Mouse (Mus musculus): ENCODE results near the gene Nkx2-1.
"Not testable (repeated sequence)": the region's sequence is repeated elsewhere in the genome, so short reads cannot be mapped to it uniquely, and the experiment has no call there.

Nkx2-1 gene

GRCm38 (mm10) chr12:56536884-56537265 lies at the start of gene Nkx2-1:
Nkx2-1 (minus strand) TSS chr12:56536908.
- DNase-seq (ENCODE audit: low spot score in 2 of 2) = no peak

- peak; percentile 51 to 69 for DNase-seq (ENCODE audit: low spot score in 2 of 2)
Observed at GRCm38 (mm10) chr12:56541068-56541467, 4.4 kb upstream of the Nkx2-1 start.

- no peak for DNase-seq (ENCODE audit: low spot score in 2 of 2)
Observed at GRCm38 (mm10) chr12:56540591-56540990, 3.9 kb upstream of the Nkx2-1 start.

- no peak for DNase-seq (ENCODE audit: low spot score in 2 of 2)
Observed at GRCm38 (mm10) chr12:56538601-56539000, 1.9 kb upstream of the Nkx2-1 start.

GRCm38 (mm10) chr12:56537931-56538330 lies 1.2 kb upstream of the Nkx2-1 start:
- no peak for DNase-seq (ENCODE audit: low spot score in 2 of 2)

- DNase-seq (ENCODE audit: low spot score in 2 of 2) = no peak
Observed at GRCm38 (mm10) chr12:56537342-56537741, 634 bp upstream of the Nkx2-1 start.

- no peak for DNase-seq (ENCODE audit: low spot score in 2 of 2)
Observed at GRCm38 (mm10) chr12:56536174-56536883, 379 bp downstream of the Nkx2-1 start.

- no peak for DNase-seq (ENCODE audit: low spot score in 2 of 2)
Observed at GRCm38 (mm10) chr12:56535411-56536173, 1.1 kb downstream of the Nkx2-1 start.

GRCm38 (mm10) chr12:56534651-56535326 lies 1.9 kb downstream of the Nkx2-1 start:
- no peak for DNase-seq (ENCODE audit: low spot score in 2 of 2)

GRCm38 (mm10) chr12:56534311-56534650 lies 2.4 kb downstream of the Nkx2-1 start:
- DNase-seq (ENCODE audit: low spot score in 2 of 2) = no peak

GRCm38 (mm10) chr12:56533501-56534310 lies 3.0 kb downstream of the Nkx2-1 start:
- DNase-seq (ENCODE audit: low spot score in 2 of 2) = no peak

- no peak for DNase-seq (ENCODE audit: low spot score in 2 of 2)
Observed at GRCm38 (mm10) chr12:56532986-56533495, 3.7 kb downstream of the Nkx2-1 start.

- DNase-seq (ENCODE audit: low spot score in 2 of 2) = no peak
Observed at GRCm38 (mm10) chr12:56532142-56532541, 4.6 kb downstream of the Nkx2-1 start.

- no peak for DNase-seq (ENCODE audit: low spot score in 2 of 2)
Observed at GRCm38 (mm10) chr12:56531051-56531620, 5.6 kb downstream of the Nkx2-1 start.

GRCm38 (mm10) chr12:56529931-56530330 lies 6.8 kb downstream of the Nkx2-1 start:
- DNase-seq (ENCODE audit: low spot score in 2 of 2) = no peak

- DNase-seq (ENCODE audit: low spot score in 2 of 2) = no peak
Observed at GRCm38 (mm10) chr12:56528881-56529681, 7.6 kb downstream of the Nkx2-1 start.

- no peak for DNase-seq (ENCODE audit: low spot score in 2 of 2)
Observed at GRCm38 (mm10) chr12:56528034-56528570, 8.6 kb downstream of the Nkx2-1 start.

- no peak for DNase-seq (ENCODE audit: low spot score in 2 of 2)
Observed at GRCm38 (mm10) chr12:56527071-56527470, 9.6 kb downstream of the Nkx2-1 start.

- DNase-seq (ENCODE audit: low spot score in 2 of 2) = not testable (repeated sequence)
Observed at GRCm38 (mm10) chr12:56525219-56525797, 11.4 kb downstream of the Nkx2-1 start.

- DNase-seq (ENCODE audit: low spot score in 2 of 2) = no peak
Observed at GRCm38 (mm10) chr12:56524201-56524600, 12.5 kb downstream of the Nkx2-1 start.

Measured in urinary bladder, adult 18-20 months (tissue).